Mouse (Mus musculus) E14TG2a.4 (cell line): ENCODE results near the gene Gm20075.
A peak's percentile ranks its signal among the peaks of the same experiment; 100 is the strongest.

Source experiments
- CTCF ChIP-seq: conservative IDR thresholded peaks from 2 replicates; pipeline ENCODE4 v1.5.1; 2014; ENCODE audit warnings: low read length
- NANOG ChIP-seq: IDR thresholded peaks from 2 replicates; pipeline ENCODE4 v1.6.1; 2014; ENCODE audit warnings: borderline replicate concordance, low read length, mixed read lengths
- POU5F1 ChIP-seq: IDR thresholded peaks from 2 replicates; pipeline ENCODE4 v1.6.1; 2014; ENCODE audit warnings: low read length, borderline replicate concordance

DNA sequence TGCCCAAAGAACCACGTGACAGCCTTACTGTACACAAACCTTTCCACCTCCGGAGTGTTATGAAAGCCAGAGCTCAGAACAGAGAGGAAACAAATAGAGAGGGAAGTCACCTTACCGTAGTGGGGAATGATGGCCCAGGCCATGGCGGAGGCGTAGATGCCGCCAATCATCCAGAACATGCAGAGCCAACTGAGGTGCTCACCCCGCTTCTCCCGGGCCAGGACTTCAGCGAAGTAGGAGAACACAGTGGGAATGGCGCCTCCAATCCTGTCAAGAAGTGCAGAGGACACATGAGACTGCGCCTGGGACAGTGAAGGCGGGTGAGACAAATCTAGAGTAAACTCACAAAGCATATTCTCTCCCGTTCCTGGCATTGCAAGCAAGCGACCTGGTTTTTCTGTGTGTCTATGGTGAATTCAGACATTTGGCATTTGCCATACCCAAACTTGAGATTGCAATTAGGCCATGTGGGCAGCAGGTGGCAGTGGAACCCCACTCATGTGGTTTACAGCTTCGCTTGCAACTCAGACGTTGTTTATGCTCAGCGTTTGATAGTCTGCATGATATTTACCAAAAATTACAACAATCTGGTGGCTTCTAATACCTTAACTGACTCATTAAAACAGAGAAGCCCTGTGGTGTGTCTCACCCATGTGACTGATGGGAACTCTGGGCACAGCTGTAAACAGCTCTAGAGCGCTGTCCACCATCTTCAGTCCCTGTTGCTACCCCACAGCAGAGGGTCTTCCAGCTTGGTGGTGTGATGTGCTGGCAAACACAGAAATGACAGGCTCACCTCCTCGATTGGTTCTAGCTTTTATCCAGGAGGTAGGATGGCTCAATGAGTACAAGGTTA is 50.6 kb downstream of the Gm20075 start:
- TF ChIP-seq CTCF (peak; percentile 73), POU5F1 (no peak), NANOG (no peak)
